Mouse (Mus musculus): ENCODE data around the gene Mb21d2. TPM values are rescaled to one million over a fixed set of nuclear protein-coding genes. Genes with fewer than 3 reads are reported as not detected.

Gene Mb21d2
- polyA plus RNA-seq, 1 experiment from 2014 or later, result 5.6 TPM

Other genes starting within 250 kb of the Mb21d2 start
- 2.9 TPM in 2 replicates for gene Fgf12, start 176.6 kb downstream of the Mb21d2 start, polyA plus RNA-seq (2015; fragmentation: Nextera tagmentation; extraction: Ambion mirVana)

All from lung, embryonic 16.5 days (tissue).